Mouse (Mus musculus): ENCODE results near the gene Macrod2.

Macrod2 gene

DNA sequence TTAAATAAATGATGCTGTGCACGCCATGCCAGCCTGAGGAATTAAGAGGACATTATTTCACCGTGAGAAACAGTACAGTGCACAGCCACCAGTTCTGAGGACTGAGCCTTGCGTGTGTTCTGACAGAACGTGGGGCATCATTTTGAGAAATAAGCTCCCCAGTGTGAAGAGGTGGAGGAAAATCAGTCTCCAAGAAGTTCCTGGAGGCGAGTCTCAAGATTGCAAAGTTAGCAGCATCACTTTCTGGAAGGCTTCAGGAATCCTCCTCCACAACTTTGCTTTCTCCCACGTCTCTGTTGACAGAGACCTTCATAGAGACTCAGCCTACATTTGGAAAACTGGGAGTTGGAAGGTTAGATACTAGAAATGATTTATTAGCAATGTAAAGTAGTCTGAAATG, 932.2 kb downstream of the Macrod2 start:
- DNase-seq: no peak

- no peak for DNase-seq
Measured at GRCm38 (mm10) chr2:141337708-141338107, 942.6 kb downstream of the Macrod2 start.

DNA sequence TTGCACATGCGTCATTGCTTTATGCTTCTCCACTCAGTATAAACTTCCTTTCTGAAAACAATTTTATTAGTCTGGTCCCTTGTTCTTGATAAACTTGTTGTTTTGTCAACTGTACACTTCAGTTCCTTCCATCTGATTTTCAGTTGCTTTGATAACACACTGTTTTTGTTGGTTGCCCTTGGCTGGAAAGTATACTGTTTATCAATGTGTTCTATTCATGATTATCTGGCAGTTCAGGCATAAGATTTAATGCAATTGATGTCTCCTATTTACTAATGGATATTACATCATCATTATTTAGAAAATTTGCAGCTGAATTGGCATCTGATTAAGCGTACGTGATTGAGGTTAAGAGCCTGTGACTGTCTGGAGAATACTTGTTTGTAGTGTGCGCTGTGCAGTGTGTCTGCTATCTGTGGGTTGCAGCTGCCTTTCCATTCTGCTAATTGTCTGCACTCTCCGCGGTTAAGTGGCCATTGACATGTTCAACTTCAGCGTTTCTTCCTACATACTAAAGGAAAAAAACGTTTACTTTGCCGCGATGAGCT, 949.0 kb downstream of the Macrod2 start:
- DNase-seq: no peak

- no peak for DNase-seq
Measured at GRCm38 (mm10) chr2:141352623-141353022, 957.5 kb downstream of the Macrod2 start.

GRCm38 (mm10) chr2:141388632-141389031, 993.5 kb downstream of the Macrod2 start:
- no peak for DNase-seq

DNA sequence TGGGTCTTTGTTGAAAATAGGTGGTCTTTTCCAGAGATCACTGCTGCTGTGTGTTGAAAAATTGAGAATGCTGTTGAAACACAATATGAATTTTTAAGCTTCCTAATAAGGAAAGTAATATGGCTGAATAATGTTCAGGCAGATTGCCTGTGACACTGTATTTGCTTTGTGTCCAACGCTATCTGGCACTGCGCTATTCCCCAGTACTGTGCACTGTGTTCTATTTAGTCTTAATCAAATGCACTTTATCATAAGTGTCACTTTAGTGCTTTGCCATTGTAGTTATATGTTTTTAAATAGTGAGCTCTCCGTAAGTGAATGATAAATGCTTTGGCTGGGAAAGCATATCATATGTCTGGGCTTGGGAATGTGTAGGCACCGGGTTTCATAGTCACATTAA, 996.1 kb downstream of the Macrod2 start:
- DNase-seq: no peak

DNA sequence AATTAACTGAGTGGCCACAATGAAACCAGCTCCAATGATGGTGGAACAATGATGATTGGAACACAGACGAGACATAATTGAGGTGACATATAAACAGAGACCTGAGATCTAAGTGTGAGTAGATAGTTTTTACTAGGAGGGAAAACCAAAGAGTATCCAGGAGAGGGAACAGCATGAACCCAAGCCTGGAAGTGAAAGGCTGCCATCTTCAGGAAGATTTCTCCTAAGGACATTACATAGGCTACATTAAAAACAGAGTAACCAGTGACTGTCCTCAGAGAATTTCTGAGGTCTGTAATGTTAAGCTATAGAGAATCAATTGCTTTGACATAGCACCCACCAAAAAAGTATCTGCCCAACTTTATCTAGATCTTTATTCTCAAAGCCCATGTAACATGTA, 999.7 kb downstream of the Macrod2 start:
- peak; percentile 30 for DNase-seq

DNA sequence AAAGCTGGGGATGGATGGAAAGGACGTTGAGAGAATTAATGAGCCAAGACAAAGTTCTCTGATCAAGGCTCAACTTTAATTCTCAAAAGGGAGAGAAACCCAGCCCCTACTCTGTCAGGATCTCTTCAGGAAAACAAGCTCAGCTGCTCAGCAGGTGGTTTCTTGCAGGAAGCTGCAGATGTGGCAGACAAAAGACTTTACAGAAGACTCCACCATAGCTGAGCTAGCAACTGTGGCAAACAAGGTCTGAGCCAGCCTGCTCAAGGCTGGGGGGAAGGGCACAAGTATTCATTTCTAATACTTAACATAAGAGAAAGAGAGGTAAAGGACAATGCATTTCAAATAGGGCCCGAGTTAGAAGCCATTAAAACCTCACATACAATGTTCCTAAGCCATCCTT, 1013.7 kb downstream of the Macrod2 start:
- DNase-seq: no peak

GRCm38 (mm10) chr2:141416436-141416835, 1021.3 kb downstream of the Macrod2 start:
- no peak for DNase-seq

GRCm38 (mm10) chr2:141416855-141417544, 1021.9 kb downstream of the Macrod2 start:
- no peak for DNase-seq

DNA sequence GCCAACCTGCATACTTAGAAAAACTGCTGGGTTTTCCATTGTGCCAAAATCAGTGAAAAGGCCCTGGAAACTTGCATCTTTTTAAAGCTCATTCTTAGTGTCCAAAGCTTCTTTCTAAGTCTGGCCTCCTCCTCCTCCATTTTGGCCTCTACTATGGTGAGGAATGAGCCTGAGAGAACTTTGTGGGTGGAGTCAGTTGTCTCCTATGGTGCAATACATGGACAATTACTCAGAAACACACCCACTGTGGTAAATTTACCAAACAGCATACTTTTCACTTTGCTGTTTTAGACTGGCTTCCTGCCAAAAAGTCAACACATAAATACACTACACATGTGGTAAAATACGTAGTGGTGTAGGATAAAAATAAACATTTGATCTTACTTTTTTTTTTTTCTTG, 1024.7 kb downstream of the Macrod2 start:
- DNase-seq: no peak

GRCm38 (mm10) chr2:141434084-141434483, 1039.0 kb downstream of the Macrod2 start:
- DNase-seq: no peak

DNA sequence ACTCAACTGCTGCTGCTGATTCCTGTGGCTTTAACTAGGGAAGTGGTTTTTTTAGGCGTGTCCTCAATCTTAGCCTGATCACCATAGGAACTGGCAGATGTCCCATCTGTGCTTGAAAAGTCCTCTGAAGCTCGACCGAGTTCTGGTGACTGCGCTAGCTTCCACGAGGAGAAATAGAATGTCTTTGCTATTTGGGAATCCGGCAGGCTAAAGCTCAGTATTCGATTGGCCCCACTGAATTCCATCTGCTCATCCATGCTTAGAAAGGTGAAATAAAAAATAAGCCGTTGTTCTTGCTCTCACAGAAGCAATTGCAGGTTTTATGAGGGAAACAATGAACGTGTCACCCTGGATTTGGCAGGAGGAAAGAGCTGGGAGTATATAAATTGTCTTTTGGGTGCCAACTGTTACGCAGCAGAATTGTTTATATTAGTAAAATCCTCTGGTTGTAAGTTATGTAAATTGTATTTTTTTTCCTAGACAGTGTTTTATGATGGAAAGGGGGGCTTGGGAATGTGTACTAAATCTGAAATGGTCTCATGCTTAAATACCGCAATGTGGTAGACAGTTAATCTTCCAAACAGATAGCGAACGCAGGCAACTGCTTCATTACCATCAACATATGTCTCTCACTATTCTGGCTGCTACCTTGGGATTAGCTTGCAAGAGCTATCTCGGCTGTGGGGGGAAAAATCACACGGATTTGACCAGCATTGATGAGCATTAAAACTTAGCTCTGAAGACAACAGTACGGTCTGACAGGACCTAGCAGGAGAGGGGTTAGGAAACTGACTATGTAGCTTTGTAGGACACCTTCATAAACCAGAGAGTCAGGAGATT, 1039.8 kb downstream of the Macrod2 start:
- DNase-seq: peak; percentile 11

- no peak for DNase-seq
Measured at GRCm38 (mm10) chr2:141441896-141442295, 1046.8 kb downstream of the Macrod2 start.

DNA sequence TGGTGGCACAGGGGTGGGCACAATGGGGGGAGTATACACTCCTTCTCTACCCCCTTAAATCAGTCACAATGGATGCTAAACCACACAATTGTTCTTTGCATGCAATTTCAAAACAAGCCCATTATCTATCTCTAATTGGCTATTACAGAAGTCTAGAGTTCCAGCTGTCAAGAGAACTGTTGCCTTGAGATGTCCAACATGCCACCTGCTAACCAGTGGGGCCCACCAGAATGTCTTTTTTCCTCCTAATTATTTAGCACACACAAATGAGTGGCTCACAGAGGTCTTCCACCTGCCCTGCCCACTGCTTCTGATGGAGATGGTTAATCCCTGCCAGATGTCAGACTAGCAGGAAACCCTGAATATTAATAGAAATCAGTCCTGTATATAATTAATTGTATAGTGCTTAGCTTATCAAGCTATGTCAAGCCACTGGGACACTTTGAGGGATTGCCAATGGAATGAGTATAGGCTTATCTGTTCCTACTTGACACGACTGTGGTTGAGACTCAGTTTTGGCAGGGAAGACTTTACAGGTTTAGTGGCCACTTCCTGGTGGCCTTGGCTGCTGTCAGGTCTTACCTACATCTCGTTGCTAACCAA, 1054.1 kb downstream of the Macrod2 start:
- no peak for DNase-seq

DNA sequence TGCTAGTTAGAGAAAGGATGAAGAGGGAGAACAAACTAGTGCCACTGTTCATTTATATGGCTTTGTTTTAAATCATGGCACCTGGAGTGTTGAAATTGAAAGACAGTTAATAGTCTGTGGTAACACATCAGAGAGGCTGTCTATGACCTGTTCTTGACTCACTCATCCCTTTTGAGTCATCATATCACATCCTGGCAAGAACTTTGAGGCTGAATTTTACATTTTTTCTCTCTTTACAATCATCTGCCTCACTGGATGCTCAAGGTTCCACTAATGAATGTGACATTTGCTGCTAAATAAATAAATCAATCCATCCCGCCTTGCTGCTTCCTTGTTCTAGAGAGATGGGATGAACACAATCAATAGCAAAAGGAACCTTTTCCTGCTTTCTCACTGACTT, 1068.8 kb downstream of the Macrod2 start:
- DNase-seq: no peak

DNA sequence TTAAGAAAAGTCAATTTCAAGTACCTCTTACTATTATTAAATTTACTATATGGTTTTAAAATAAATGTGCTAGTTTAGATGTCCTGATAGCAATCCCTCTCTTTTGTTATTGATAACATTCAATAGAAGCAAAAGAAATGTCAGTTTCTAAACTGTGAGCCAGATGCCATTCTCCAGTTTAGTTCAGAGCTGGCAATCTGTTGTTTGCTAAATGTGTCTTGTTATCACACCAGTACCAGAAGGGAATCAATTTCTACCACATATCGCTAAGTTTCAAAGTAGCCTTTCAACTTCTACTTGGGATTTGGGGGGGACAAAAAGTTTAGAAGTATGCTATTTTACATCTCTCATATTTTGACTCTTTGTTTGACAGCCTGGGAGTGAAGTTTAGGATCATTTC, 1077.7 kb downstream of the Macrod2 start:
- no peak for DNase-seq

DNA sequence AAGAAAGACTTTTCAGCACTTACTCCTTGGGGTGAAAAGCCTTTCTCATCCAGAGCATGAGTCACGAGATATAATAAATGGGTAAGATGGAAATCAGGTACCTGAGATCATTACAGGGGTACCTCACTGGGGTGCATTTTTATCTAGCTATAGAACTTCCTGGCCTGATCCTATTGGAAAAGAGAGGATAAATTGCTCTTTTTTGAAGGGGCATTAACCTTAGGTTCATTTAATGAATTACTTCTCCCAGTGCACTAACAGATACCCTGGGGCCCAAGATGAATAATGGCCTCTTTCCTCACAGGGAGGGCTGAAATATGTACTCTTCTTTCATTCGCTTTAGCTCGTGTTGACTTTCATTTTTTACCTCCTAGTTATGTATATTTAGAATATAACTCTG, 1082.5 kb downstream of the Macrod2 start:
- DNase-seq: no peak

GRCm38 (mm10) chr2:141490518-141490917, 1095.4 kb downstream of the Macrod2 start:
- no peak for DNase-seq

- DNase-seq: no peak
Measured at GRCm38 (mm10) chr2:141505451-141505850, 1110.3 kb downstream of the Macrod2 start.

- DNase-seq: no peak
Measured at GRCm38 (mm10) chr2:141507929-141508897, 1113.1 kb downstream of the Macrod2 start.

GRCm38 (mm10) chr2:141514976-141515375, 1119.9 kb downstream of the Macrod2 start:
- no peak for DNase-seq

All from kidney, adult 9 months (tissue).